Mouse (Mus musculus) effector memory CD4-positive, alpha-beta T cell, adult 7 months (primary cell): ENCODE data around the gene Man2a2. TPM values are rescaled to one million over a fixed set of nuclear protein-coding genes. Genes with fewer than 3 reads are reported as not detected.

Source experiments
- polyA plus RNA-seq: library from polyadenylated mRNA; unstranded; fragments of 100-300 nt; shearing (Covaris generic); gene quantifications from one replicate; pipeline ENCODE4 v1.2.1, GENCODE M21; 2017

The Man2a2 gene
- polyA plus RNA-seq: 86.1 TPM

GRCm38 (mm10) chr7:80371041-80371751 is at the start of gene Man2a2:
TSS of gene Man2a2 (minus strand) at chr7:80371375.

GRCm38 (mm10) chr7:80405188-80405695 is 34.1 kb upstream of the Man2a2 start, which contains the start of gene Furin:
TSS of gene Furin (minus strand) at chr7:80405436.

GRCm38 (mm10) chr7:80387633-80388543 is 16.7 kb upstream of the Man2a2 start, which contains the start of gene Fes:
TSS of gene Fes (minus strand) at chr7:80387946.

GRCm38 (mm10) chr7:80342858-80343257 is 28.3 kb downstream of the Man2a2 start, which contains the start of gene Hddc3:
TSS of gene Hddc3 (plus strand) at chr7:80343104.

GRCm38 (mm10) chr7:80340793-80341192 is 30.4 kb downstream of the Man2a2 start, which contains the start of gene Unc45a:
TSS of gene Unc45a (minus strand) at chr7:80341005.

GRCm38 (mm10) chr7:80324043-80324815 is 46.9 kb downstream of the Man2a2 start, which contains the start of gene Rccd1:
TSS of gene Rccd1 (minus strand) at chr7:80324454.

Other genes with a start within 250 kb of the Man2a2 start
- gene Sema4b, start 184.5 kb downstream of the Man2a2 start, polyA plus RNA-seq: 3.8 TPM
- 64.2 TPM for gene Cib1, start 138.6 kb downstream of the Man2a2 start, polyA plus RNA-seq
- gene Gdpgp1, start 138.5 kb downstream of the Man2a2 start, polyA plus RNA-seq: 3.6 TPM
- 0.95 TPM for gene Ttll13, start 125.0 kb downstream of the Man2a2 start, polyA plus RNA-seq
- 23.7 TPM for gene Ngrn, start 110.2 kb downstream of the Man2a2 start, polyA plus RNA-seq
- gene Vps33b, start 101.7 kb downstream of the Man2a2 start, polyA plus RNA-seq: 37.8 TPM
- gene Prc1, start 76.9 kb downstream of the Man2a2 start, polyA plus RNA-seq: 9.6 TPM
- 36.5 TPM for gene Rccd1, start 46.9 kb downstream of the Man2a2 start, polyA plus RNA-seq
- 177 TPM for gene Unc45a, start 30.4 kb downstream of the Man2a2 start, polyA plus RNA-seq
- 1.6 TPM for gene Hddc3, start 28.3 kb downstream of the Man2a2 start, polyA plus RNA-seq
- gene Fes, start 16.6 kb upstream of the Man2a2 start, polyA plus RNA-seq: 5.0 TPM
- 265 TPM for gene Furin, start 34.1 kb upstream of the Man2a2 start, polyA plus RNA-seq
- gene Blm, start 163.7 kb upstream of the Man2a2 start, polyA plus RNA-seq: 9.7 TPM